Mouse (Mus musculus) B cell, adult 2 months (primary cell): ENCODE data around the gene Iglon5.

Source experiments
- DNase-seq, 2 experiments: peaks; one replicate each; pipeline ENCODE4 v3.0.0; 2022

Gene Iglon5

DNA sequence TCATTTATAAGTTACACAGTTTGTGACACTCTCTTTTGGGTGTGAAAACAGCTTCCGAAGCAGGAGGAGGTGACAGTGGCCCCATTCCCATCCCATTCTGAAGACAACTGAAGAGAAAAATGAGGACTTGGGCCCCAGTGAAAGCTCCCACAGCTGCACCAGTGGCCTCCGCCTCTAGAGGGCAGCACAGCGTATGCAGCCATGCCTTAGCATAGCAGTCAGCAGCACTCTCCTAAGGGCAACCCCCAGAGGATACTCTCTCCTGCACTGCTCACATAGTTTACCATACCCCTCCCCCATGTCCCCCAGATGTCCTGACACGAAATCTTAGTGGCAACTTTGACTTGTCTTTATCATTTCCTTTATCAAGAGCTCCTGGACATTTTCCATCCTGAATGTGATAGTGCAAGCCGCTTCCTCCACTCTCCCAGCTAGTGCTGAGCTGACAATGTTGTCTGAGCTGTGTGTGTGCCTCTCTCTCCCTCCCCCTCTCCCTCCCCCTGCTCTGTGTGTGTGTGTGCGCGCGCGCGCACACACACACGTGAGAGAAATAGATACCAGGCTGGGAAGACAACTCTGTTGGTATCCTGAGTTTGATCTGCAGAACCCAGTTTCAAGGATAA is 66.8 kb downstream of the Iglon5 start:
- DNase-seq: peak; percentile 86
